Mouse (Mus musculus): ENCODE measurements around the gene Cyp2s1. TPM values are rescaled to one million over a fixed set of nuclear protein-coding genes. Genes with fewer than 3 reads are reported as not detected.

The Cyp2s1 gene
- polyA plus RNA-seq, 1 experiment: 5.2 TPM

DNA sequence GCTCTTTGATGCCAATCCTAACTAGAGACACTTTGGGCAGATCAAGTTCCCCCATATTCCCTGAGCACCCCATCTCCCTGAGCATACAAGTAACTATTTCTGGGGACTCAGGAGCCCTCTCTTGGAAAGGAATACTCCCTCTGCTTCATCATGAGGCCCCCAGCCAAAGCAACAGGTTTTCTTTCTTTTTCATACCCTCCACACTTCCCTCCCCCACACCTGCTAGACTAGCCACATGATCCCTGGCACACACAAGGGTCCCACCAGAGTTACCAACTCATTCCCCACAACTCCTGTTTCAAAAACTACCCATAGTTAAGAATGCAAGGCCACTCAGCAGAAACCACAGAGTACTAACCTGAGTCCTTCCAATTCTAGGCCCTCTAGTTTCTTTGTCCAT, 63.6 kb downstream of the Cyp2s1 start:
- Histone ChIP-seq H3K4me1 (replicated peaks; ENCODE audit: control insufficient read depth, insufficient read depth, low read length) (peaks cover 10% of the 10 kb centered on the region; the same call in 1 of the 2 replicates), H3K27me3 (ENCODE audit: control insufficient read depth, insufficient read depth, low read length) (no peaks in the 10 kb centered on the region), H3K36me3 (ENCODE audit: control insufficient read depth, insufficient read depth, low read length) (peaks cover 26% of the 10 kb centered on the region), H3K4me3 (ENCODE audit: control insufficient read depth, insufficient read depth, low read length) (no peak overlapping the region), H3K27ac (ENCODE audit: control insufficient read depth, insufficient read depth, low read length) (no peak overlapping the region)
- TF ChIP-seq CTCF (IDR thresholded peaks at IDR 0.05; ENCODE audit: borderline replicate concordance, control insufficient read depth, extremely low read depth, insufficient read depth, low read length, poor library complexity): no peak
- DNase-seq: no peak

Other genes with a start within 250 kb of the Cyp2s1 start
- not detected in 2 replicates for gene Erich4, start 201.0 kb downstream of the Cyp2s1 start, polyA plus RNA-seq (2012; rRNA removed)
- gene Dmac2, start 197.5 kb downstream of the Cyp2s1 start, polyA plus RNA-seq (2012; rRNA removed): 80.2 and 86.2 TPM in 2 replicates
- 28.7 and 32.8 TPM in 2 replicates for gene B3gnt8, start 190.3 kb downstream of the Cyp2s1 start, polyA plus RNA-seq (2012; rRNA removed)
- 166 and 181 TPM in 2 replicates for gene Bckdha, start 157.9 kb downstream of the Cyp2s1 start, polyA plus RNA-seq (2012; rRNA removed)
- gene Exosc5, start 157.7 kb downstream of the Cyp2s1 start, polyA plus RNA-seq (2012; rRNA removed): 141 and 146 TPM in 2 replicates
- gene Tmem91, start 141.7 kb downstream of the Cyp2s1 start, polyA plus RNA-seq (2012; rRNA removed): 1.4 and 2.9 TPM in 2 replicates
- 153 and 164 TPM in 2 replicates for gene B9d2, start 136.1 kb downstream of the Cyp2s1 start, polyA plus RNA-seq (2012; rRNA removed)
- gene Tgfb1, start 129.9 kb downstream of the Cyp2s1 start, polyA plus RNA-seq (2012; rRNA removed): 125 and 157 TPM in 2 replicates
- 184 and 185 TPM in 2 replicates for gene Ccdc97, start 97.8 kb downstream of the Cyp2s1 start, polyA plus RNA-seq (2012; rRNA removed)
- gene Hnrnpul1, start 62.2 kb downstream of the Cyp2s1 start, polyA plus RNA-seq (2012; rRNA removed): 102 and 134 TPM in 2 replicates
- gene Axl, start 28.2 kb downstream of the Cyp2s1 start, polyA plus RNA-seq (2012; rRNA removed): 67.0 and 75.0 TPM in 2 replicates
- 0.15 and 0.23 TPM in 2 replicates for gene Cyp2b10, start 80.7 kb upstream of the Cyp2s1 start, polyA plus RNA-seq (2012; rRNA removed)
- gene Cyp2b13, start 244.6 kb upstream of the Cyp2s1 start, polyA plus RNA-seq (2012; rRNA removed): 0.29 TPM in 1 of 2 replicates, not detected in the other

Data from thymus, adult 2 months (tissue).